Comparison of ENCODE assay signal across 31 mouse cellular contexts in the genomic region with DNA sequence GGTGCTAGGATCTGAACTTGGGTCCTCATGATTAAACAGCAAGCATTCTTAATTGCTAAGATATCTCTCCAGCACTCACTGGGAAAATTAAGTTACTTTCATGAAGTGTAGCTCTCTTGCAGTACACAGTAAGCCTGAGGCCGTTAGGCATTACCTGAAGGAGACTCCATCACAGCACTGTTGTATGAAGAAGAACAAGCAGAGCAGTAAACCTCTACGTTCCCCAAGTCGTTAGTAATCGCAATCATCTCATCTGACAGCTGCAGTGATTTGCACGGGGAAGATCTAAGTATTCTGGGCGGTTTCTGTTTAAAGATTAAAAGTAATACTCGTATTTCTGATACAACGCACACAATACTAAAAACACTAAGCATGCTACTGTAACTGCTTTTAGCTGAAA. TPM values are rescaled to one million over a fixed set of nuclear protein-coding genes. Genes with fewer than 3 reads are reported as not detected.
"Had no signal": no experiment of that assay in that cellular context is flagged by ENCODE, and none has a peak within 500 bp of the region (broad histone marks: within the 10 kb centered on the region; RNA-seq: fewer than 3 reads in every experiment).

No protein-coding gene starts in this region.

- H3K9ac ChIP-seq: limb, embryonic 12.5 days; limb, embryonic 13.5 days; limb, embryonic 15.5 days; liver, embryonic 12.5 days; liver, embryonic 13.5 days; liver, embryonic 14.5 days; liver, embryonic 15.5 days; liver, postnatal 0 days; lung, embryonic 14.5 days; lung, embryonic 15.5 days; midbrain, embryonic 12.5 days; midbrain, embryonic 15.5 days; neural tube, embryonic 12.5 days had no signal

- H3K4me2 ChIP-seq: limb, embryonic 12.5 days; limb, embryonic 13.5 days; limb, embryonic 15.5 days; liver, embryonic 11.5 days; liver, embryonic 12.5 days; liver, embryonic 13.5 days; liver, embryonic 15.5 days; lung, embryonic 14.5 days; lung, embryonic 15.5 days; midbrain, embryonic 12.5 days; midbrain, embryonic 15.5 days; neural tube, embryonic 12.5 days had no signal

- H3K9me3 ChIP-seq: limb, embryonic 10.5 days; limb, embryonic 12.5 days; limb, embryonic 13.5 days; limb, embryonic 15.5 days; liver, embryonic 12.5 days; liver, embryonic 13.5 days; liver, embryonic 15.5 days; lung, embryonic 15.5 days; megakaryocyte, embryonic 14.5 days; midbrain, embryonic 10.5 days; midbrain, embryonic 12.5 days; midbrain, embryonic 15.5 days; neural tube, embryonic 12.5 days had no signal

- H3K4me3 ChIP-seq: left cerebral cortex, adult 2 months; limb, embryonic 10.5 days; limb, embryonic 12.5 days; limb, embryonic 13.5 days; limb, embryonic 15.5 days; liver, embryonic 12.5 days; liver, embryonic 13.5 days; liver, embryonic 15.5 days; lung, embryonic 15.5 days; megakaryocyte, embryonic 14.5 days; midbrain, embryonic 10.5 days; midbrain, embryonic 12.5 days; midbrain, embryonic 15.5 days; myocyte; neural tube, embryonic 12.5 days had no signal

- H3K27me3 ChIP-seq: limb, embryonic 12.5 days; limb, embryonic 13.5 days; limb, embryonic 15.5 days; liver, embryonic 12.5 days; liver, embryonic 13.5 days; liver, embryonic 15.5 days; lung, embryonic 15.5 days; megakaryocyte, embryonic 14.5 days; midbrain, embryonic 12.5 days; midbrain, embryonic 15.5 days; neural tube, embryonic 12.5 days had no signal

- ATAC-seq: liver, embryonic 12.5 days; liver, postnatal 0 days; lung, postnatal 0 days; midbrain, embryonic 15.5 days; midbrain, embryonic 16.5 days had no signal

- H3K4me1 ChIP-seq: limb, embryonic 10.5 days; limb, embryonic 12.5 days; limb, embryonic 13.5 days; limb, embryonic 15.5 days; liver, embryonic 12.5 days; liver, embryonic 13.5 days; liver, embryonic 15.5 days; lung, embryonic 15.5 days; midbrain, embryonic 10.5 days; midbrain, embryonic 12.5 days; midbrain, embryonic 15.5 days; neural tube, embryonic 12.5 days had no signal

- H3K27ac ChIP-seq: left cerebral cortex, adult 2 months; limb, embryonic 10.5 days; limb, embryonic 12.5 days; limb, embryonic 13.5 days; limb, embryonic 15.5 days; liver, embryonic 12.5 days; liver, embryonic 13.5 days; liver, embryonic 14.5 days; liver, embryonic 15.5 days; lung, embryonic 15.5 days; macrophage; midbrain, embryonic 10.5 days; midbrain, embryonic 12.5 days; midbrain, embryonic 15.5 days; neural tube, embryonic 12.5 days had no signal

- DNase-seq: left cerebral cortex, postnatal 4 days; liver; liver, embryonic 13.5 days; liver, postnatal 0 days; lung, adult 18-20 months; lung, adult 2 months; lung, embryonic 14.5 days; lung, postnatal 10 days; lung, postnatal 14 days; lung, postnatal 36 days; lung, postnatal 4 days; midbrain, embryonic 14.5 days had no signal

RNA-seq across cellular contexts. Expression of gene Zmym6, which starts 26.1 kb away (rescaled TPM):
- polyA plus RNA-seq: myocyte had no signal
